Mouse (Mus musculus): ENCODE results near the gene Col23a1.

Gene Col23a1

DNA sequence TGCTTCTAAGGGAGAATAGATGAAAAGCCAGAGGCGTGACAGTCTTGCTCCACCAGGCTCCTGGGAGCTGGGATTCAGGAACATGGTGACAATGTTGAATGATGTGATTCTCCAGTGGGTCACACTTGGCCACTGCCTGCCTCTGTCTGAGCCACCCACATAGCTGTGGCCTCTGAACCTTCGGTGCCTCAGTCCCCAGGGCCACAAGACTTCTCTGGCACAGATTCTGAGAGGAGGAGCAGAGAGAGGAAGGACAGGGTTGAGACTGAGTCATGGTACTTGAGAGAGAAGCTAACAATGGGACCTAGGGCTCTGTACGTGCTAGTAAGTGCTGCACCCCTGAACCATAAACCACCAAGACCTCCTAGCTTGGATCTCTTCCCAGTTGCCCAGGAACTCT, 141.6 kb downstream of the Col23a1 start:
- no peak for DNase-seq (ENCODE audit: low spot score in 2 of 2)

DNA sequence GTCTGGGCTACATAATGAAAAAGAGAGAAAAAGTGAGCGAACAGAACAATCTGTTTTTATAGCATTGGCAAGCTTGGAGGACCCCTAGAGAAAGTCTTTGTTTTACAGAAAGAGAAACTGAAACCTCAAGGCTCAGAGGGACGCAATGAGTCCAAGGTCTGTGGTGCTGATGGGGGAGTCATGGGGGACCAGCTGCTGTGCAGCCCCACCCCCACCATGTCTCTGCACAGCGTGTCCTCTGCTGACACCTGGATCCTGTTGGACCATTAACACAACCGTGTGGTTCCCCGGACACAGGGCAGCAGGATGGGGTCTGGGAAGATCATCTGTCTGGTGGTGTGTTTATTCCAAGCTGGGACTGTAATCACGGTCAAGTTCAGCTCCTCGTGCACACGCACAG, 142.2 kb downstream of the Col23a1 start:
- DNase-seq (ENCODE audit: low spot score in 2 of 2), result no peak

DNA sequence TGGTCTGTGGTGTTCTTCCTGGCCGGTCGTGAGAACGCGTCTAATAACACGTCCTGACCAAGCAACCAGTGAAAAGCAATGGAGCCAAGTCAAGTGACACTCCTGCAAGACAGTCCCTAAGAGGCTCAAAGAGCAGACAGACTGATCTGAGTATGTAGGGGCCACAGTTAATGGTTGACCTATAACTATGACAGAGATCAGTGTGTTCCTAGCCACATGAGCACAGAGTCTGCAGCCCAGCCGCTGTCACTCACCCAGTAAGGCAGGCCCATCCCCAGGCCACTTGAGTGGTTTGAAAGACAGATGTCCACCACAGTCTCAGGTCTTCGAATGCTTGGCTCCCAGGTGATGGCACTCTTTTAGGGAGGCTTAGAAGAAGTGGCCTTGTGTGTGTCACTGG, 152.3 kb downstream of the Col23a1 start:
- DNase-seq (ENCODE audit: low spot score in 2 of 2), result no peak

DNA sequence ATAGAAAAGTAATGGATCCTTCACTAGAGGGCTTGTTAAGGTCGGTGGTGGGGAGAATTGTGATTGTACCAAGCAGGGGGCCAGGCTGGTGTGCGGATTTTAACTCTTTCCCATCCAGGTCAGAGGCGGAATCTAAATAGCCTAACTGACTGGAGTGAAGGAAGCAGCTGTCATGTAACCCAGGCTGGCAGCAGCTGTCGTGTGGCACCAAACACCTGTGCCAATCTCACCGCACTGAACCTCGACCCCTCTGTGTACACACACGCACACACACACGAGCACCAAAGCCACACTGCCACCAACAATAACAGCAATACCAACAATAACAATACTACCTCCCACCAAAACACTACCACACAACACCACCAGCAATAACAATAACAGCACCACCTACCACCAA, 152.9 kb downstream of the Col23a1 start:
- no peak for DNase-seq (ENCODE audit: low spot score in 2 of 2)

DNA sequence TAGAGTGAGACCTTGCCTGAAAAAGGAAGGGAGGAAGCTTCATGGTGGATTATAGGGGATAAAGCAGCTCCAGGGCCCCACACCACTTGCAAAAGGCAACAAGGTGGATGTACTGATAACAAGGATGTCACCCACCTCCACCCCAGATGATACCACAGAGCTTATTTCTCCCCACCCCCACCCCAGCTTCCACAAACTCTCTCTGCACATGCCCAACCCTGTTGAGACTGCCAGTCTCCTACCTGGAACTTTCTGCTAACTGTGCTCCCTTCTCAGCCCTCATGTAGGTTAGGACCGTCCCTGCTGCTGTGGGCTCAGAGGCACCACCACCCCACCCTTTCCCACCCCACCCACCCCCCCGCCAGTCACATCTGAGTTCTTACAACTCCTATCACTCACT, 154.1 kb downstream of the Col23a1 start:
- no peak for DNase-seq (ENCODE audit: low spot score in 2 of 2)

DNA sequence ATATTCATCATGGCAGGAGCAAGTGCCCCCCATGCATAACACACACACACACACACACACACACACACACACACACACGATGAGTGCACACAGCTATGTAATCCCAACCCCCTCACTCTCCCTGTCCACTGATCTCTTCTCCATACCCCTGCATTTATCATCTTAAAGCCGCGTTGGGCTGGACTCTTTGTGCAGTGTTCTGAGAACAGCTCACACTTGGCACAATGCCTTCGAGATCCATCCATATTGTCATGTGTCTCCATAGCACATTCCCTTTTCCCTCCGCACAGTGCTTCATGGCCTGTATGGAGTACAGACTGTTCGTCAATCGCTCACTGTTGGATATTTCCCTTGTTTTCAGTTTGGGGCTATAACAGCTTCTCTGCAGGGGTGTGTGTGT, 154.9 kb downstream of the Col23a1 start:
- no peak for DNase-seq (ENCODE audit: low spot score in 2 of 2)

DNA sequence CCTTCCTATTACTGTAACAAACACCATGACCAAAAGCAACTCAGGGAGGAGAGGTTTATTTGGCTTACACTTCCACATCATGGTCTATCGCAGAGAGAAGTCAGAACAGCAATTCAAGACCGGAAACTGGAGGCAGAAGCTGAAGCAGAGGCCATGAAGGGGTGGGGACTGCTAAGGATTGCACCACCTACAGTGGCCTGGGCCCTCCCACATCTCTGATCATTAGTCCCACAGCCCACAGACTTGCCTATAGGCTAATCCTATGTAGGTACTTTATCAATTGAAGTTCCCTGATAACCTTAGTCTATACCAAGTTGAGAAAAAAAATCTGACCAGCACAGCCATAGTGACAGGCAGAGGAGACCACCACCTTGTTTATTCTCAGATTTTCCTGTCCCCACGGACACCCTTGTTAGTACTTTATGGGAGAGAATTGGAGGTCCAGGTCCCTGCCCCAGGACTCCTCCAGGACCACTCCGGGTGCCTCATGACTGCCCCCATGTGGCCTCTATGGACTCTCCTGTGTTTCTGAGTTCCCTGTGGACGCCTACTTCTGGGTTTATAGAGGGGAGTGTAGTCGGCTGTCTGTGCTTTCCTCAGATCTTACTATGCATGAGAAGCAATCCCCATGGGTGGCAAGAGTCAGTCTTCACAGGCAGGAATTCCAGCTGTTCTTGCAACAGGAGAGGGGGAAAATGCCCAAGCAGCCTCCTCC, 157.1 kb downstream of the Col23a1 start:
- DNase-seq (ENCODE audit: low spot score in 2 of 2), result peak; percentile 51 to 57

DNA sequence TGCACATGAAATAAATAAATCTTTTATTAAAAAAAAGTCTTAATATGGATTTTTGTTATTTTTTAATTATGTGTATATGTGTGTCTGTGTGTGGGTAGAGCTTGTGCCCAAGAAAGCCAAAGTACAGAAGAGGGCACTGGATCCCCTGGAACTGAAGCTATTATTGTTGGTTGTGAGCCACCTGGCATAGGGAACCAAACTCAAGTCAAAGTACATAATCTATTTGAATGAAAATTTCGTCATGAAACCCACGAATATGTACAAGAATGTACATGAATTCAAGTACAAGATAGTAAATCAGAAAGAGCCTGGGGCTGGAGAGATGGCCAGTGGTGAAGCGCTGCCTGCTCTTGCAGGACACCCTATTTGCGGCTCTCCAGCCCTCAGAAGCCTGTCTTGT, 158.5 kb downstream of the Col23a1 start:
- DNase-seq (ENCODE audit: low spot score in 2 of 2), result no peak

DNA sequence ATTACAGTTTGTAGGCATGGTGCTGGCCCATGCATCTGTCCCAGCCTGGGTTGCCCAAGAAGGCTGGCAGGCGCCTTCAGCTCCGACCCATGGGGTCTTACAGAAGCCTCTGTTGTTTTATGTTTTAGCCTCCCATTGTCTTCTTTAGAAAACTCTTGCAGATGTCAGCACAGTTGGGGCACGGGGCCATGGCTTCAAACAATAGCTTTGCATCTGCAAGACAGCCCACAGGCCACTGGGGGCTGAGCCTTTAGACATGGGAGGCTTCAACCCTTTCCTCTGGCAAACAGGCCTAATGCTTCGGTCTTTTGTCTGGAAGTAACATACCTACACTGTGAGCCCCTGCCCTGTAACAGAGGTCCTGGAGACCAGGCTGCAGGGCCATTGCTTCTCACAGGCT, 159.0 kb downstream of the Col23a1 start:
- DNase-seq (ENCODE audit: low spot score in 2 of 2), result no peak

DNA sequence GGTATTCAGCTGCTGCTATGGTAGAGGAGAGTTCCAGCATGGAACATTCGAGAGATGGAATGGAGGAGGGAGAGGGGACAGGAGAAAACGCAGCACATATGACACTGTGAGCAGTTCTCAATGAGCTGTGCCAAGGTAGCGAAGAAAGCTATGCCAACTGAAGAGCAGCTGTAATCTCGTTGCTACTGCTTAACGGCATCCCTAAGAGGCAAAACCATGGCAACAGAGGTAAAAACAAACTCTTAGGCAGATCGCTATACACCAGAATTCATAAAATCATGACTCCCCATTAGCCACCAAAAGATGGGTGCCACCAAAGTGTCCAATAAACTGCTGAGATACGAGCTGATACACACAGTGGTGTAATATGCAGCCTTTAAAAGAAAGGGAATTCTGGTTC, 160.2 kb downstream of the Col23a1 start:
- DNase-seq (ENCODE audit: low spot score in 2 of 2), result peak; percentile 21 to 34

DNA sequence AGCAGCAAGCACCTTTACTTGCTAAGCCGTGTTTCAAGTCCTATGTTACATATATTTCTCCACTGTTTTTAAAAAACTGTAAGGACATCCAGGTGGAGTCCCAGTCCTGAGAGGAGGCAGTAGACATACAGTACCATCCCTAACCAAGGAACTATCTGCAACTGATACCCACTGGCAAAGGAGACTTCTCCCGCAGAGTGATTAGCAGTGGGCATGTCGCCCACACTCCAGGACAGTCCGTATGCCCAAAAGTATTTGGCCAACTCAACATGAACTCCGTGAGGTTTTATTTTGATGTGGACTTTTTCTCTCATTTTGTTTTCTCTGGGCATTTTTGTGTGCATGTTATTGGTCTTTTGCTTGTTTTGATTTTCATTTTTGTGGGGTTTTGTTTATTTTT, 161.6 kb downstream of the Col23a1 start:
- no peak for DNase-seq (ENCODE audit: low spot score in 2 of 2)

DNA sequence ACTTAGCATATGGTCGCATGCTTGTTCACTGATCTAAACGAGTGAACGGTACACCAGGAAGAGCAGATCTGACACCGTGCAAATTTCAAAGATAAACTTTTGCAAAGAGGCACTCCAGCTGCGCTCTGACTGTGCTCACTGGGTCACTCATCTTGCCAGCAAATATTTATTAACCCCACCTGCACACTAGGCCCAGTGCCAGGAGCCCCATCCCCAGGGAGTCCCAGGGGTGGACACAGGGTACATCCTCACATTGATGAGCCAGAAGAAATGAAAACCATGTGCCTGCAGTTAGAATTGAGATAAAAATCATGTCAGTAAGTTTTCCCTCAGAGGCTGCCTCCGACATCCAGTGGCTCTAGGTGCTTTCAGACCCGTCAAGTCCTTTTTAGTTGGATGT, 162.2 kb downstream of the Col23a1 start:
- DNase-seq (ENCODE audit: low spot score in 2 of 2), result no peak

DNA sequence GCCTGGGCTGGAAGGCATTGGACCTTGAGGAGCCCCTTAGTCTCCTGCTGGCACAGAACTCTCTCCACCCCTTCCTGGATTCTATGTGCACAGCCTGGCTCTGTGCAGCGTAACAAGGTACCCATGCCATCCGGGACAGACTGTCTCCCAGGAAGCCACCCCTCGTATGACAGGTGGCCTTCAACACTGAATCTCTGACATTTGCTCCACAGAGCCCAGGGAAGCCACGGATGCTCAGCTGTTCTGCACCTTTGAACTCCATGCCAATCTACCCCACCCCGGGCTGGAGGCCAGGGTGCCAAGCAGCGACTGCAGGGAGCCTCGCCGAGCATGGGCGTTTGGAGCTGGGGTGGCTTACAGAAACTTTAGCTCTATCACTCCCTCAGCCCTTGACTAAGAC, 164.0 kb downstream of the Col23a1 start:
- no peak for DNase-seq (ENCODE audit: low spot score in 2 of 2)

DNA sequence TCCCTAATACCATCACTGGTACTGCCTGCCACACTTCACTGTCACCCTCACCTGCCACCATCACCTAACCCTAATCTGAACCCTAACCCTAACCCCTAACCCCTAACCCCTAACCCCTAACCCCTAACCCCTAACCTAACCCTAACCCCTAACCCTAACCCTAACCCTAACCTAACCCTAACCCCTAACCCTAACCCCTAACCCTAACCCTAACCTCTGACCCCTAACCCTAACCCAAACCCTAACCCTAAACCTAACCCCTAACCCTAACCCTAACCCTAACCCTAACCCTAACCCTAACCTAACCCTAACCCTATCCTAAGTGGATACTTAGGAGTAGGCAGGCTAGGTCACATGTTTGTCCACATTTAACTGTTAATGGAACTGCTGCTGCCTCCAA, 165.8 kb downstream of the Col23a1 start:
- no peak for DNase-seq (ENCODE audit: low spot score in 2 of 2)

DNA sequence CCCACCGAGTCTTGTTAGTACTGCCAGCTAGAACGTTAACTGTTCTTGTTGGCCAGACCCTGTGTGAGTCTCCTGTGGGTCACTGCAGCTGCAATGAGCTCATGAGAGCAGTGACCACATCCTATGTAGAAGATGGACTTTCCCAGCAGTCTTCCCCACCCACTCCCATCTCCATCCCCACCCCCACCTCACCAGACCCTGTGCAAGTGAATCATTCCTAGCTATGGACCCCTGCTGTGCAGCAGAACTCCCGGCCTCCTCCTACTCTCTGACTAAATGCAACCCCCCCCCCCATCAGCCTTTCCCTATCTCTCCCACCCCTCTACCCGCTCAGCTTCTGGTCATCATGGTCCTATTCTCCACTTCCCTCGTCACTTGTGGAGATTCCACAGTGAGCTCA, 167.9 kb downstream of the Col23a1 start:
- DNase-seq (ENCODE audit: low spot score in 2 of 2), result no peak

DNA sequence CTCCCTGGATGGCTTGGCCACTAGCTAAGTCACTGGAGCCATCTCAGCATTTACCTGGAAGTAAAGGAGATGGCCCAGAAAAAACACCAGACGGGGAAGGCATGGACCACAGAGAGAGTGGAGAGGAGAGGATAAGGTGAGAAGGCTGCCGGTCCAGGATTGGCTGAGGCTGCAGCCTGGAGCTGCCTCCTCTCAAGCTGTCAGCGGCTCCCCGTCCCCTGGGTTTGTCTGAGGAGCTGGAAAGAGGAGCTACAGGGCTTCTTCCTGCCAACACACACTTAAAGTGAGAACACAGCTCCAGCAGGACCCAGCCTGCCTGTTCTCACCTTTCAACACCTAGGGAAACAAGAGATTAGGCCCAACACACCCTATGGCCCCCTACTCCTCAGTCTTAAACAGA, 168.9 kb downstream of the Col23a1 start:
- no peak for DNase-seq (ENCODE audit: low spot score in 2 of 2)

DNA sequence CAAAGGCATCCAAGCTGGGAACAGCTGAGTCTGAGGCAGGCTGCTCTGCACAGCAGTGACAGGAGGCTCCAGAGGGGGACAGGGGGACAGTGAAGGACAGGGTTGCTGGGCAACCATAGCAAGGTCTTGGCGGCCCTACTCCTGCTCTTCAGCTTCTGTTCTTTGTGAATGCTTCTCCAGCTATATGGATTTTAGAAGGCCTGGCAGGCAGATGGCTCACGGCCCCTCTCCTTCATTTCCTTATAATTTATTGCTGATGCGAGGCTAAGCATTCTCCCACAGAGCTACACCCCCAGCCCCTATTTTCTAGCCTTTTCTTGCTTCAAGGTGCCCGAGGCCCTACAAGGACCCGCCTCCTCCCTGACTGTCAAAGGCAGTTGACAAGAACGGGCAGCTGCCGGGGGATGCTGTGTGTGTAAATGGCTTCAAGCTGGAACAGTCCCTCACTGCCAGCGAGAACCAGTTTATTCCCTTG, 169.9 kb downstream of the Col23a1 start:
- DNase-seq (ENCODE audit: low spot score in 2 of 2), result no peak

DNA sequence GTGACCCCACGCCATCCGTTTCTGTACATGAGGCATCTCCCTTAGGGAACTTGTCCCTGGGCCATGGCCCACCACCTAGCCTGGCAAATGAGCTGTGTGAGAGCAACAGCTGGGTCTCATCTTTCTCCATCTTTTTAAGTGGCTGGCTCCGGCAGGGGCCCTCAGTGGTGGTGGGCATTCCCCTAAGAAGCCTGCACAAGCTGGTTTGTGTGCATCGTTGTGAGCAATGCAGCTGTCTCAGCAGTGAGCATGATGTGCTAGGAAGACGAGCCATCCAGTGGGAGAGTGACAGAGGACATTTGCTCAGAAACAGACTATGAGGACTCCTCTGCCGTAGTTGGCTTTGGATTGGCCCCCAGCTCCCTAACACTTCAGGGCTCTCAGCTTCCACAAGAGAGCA, 179.0 kb downstream of the Col23a1 start:
- DNase-seq (ENCODE audit: low spot score in 2 of 2), result no peak

DNA sequence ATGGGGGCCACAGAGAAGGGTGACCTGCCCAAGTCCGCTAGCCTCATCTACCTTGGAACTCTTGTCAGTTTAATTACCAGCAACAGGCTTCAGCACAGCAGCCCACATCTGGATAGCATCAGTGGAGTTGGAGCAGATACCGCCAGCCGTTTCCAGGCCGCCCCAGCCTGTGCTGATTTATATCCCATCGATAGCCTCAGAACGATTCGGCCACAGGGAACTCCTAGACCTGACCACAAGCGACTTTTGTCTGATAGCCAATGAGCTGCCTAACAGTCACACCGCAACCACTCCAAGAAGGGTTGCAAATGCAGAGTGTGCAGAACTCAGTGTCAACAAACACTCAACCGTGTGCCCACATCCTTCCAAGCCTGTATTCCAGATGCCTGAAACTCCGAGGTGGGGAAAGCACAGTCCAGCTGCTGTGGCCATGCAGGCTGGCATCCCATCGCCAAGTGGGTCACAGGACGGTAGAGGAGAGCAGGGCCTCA, 179.7 kb downstream of the Col23a1 start:
- DNase-seq (ENCODE audit: low spot score in 2 of 2), result no peak

DNA sequence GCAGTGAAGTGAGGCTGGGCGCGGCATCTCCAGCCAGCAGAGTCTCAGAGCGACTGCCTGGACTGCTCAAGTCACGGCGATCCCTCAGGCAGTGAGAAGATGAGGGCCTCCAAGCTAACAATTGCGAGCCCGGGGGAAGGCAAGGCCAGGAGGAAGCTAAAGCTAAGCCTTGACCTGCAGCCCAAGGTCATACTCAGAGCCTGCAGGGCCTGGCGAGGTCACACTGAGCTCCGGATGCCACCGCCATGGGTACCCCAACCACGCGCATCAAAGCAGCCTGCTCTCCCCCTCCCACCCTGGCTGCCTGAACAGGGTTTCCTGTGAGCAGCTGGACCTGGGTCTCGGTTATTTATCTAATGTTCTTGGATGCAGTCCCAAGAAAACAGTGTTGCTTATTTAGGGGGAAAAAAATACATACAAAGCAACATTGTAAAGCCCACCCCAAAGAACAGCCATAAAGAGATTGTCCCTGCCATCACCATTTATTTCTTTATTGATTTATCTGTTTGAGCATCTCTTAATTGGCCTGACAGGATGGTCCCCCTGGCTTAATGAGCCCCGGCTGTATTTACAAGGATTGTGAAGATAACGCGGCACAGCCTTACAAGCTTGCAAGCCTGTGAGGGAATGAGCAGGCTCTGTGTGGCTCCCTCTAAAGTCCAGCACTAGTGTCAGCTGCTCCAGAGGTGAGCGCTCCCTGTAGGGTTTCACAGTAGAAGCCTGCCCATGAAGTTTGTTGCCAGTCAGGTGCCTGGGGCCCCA, 180.8 kb downstream of the Col23a1 start:
- no peak for DNase-seq (ENCODE audit: low spot score in 2 of 2)

DNA sequence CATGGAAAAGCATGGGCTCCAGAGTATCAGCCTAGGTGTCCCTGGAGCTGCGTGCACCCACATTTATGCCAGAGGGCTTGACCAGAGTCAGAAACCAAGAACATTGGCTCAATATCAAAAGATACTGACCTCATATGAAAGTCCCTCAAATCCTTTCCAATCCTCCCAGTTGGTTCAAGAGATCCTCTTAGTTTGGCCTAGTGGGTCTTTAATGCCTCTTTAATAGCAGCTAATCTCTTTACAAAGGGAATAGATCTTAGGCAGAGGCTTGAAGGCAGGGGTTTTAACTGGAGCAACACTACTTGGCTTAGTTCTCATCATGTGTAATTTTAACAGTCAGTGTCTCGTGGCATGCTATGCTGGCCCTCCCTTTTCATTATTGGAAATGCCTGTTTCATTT, 184.0 kb downstream of the Col23a1 start:
- DNase-seq (ENCODE audit: low spot score in 2 of 2), result no peak

DNA sequence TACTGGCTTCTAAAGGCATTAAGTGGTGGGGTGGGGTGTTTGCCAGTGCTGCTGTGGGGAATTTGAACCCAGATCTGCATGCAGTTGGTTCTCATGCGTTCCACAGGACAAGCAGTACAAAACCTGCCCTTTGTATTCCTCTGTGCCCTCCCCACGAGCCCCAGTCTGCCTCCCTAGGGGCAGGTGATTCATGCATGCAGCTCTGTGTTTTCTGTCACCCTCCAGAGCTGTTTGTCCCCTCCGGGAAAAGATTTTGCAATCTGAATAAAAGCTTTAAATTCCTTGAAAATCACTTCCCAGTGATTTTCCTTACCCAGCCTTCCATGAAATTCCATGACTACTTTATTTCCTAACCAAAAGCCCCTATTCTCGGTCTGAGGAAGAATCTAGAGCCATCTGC, 186.8 kb downstream of the Col23a1 start:
- DNase-seq (ENCODE audit: low spot score in 2 of 2), result no peak

DNA sequence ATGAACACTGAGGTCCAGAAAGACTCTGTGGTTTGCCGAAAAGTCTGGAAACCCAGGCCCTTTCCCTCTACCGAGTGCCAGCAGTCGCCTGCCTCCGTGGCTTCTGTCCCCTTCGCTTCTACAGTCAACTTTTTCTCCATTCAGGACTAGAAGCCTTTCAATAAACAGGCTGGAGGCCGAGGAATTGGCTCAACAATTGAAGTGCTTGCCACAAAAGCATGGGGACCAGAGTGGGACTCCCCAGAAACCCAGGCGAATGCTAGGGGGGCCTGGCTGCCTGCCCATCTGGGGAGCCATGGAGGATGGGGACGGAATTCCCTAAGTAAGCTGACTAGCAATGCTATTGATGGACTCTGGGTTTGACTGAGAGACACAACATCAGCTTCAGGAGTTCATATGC, 187.9 kb downstream of the Col23a1 start:
- no peak for DNase-seq (ENCODE audit: low spot score in 2 of 2)

All from right cerebral cortex, adult 2 months (tissue).